Comparison of ENCODE assay signal across 10 mouse cellular contexts in the genomic region with DNA sequence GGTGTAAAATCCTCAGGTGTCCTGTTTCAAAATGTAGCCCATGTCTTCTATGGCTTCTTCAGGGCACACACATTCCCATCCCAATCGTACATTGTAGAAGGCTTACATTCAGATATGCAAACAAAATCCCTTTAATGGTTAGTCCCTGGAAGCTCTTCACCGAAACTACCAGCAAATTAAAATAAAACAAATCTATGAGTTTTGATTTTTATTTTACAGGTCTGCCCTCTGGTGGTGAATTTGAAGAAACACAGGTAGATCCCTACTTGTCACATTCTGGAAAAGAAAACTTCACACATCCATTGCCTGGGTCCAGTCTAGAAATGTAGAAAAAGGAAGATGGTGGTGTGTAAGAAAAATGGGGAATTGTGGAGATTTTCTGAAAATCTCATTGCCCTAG. TPM values are rescaled to one million over a fixed set of nuclear protein-coding genes. Genes with fewer than 3 reads are reported as not detected.
A peak's percentile ranks its signal among the peaks of the same experiment; 100 is the strongest.
DNase-seq lines count a peak whose midpoint lies in the region; ATAC-seq and TF ChIP-seq lines count a peak whose summit lies in the region.
"Had no signal": no experiment of that assay in that cellular context is flagged by ENCODE, and none has a peak within 500 bp of the region (broad histone marks: within the 10 kb centered on the region; RNA-seq: fewer than 3 reads in every experiment).

No protein-coding gene starts in this region.

- DNase-seq in gastrocnemius, adult 2 months: no peak
- DNase-seq in gastrocnemius, adult 8-10 months (ENCODE audit: low spot score in 2 of 2): no peak
- DNase-seq in lung, embryonic 14.5 days: peak; percentile 74
- DNase-seq in lung, postnatal 4 days: no peak
- DNase-seq in adipocyte (ENCODE audit: low spot score): peak; percentile 44
- DNase-seq in retina, postnatal 1 day: peak; percentile 39
- DNase-seq in left cerebral cortex, adult 18-20 months (ENCODE audit: low spot score in 2 of 2): no peak
- DNase-seq: kidney, adult 9 months had no signal

- no peaks in the 10 kb centered on the region for H3K27me3 ChIP-seq in lung, embryonic 14.5 days (ENCODE audit: insufficient read depth, low read length)

- intact Hi-C loops in gastrocnemius, adult 2 months (cut with DNase I): loop anchor here (2.0 to 5.0 kb wide), 4 partner anchors 55 to 246 kb away; no protein-coding TSS in a partner anchor

- peak; percentile 75 for TF ChIP-seq CTCF in gastrocnemius, adult 2 months (IDR thresholded peaks at IDR 0.05)
- peak; percentile 58 for TF ChIP-seq CTCF in lung, embryonic 14.5 days (IDR thresholded peaks at IDR 0.05; ENCODE audit: low read depth)

- no peak; the same call in 1 of the 2 replicates for ATAC-seq in lung, embryonic 14.5 days (ENCODE audit: insufficient read depth)
- no peak for ATAC-seq in activated CD4-positive, CD25-positive, alpha-beta regulatory T cell, adult 4 months

- no peaks in the 10 kb centered on the region for H3K9me3 ChIP-seq in lung, embryonic 14.5 days (ENCODE audit: low read depth, low read length)
- H3K9me3 ChIP-seq: midbrain, embryonic 10.5 days had no signal

- no peaks in the 10 kb centered on the region for H3K36me3 ChIP-seq in lung, embryonic 14.5 days (ENCODE audit: insufficient read depth)
- H3K36me3 ChIP-seq: midbrain, embryonic 10.5 days had no signal

- 26% methylated on average over 2 of the region's 2 CpGs for WGBS in lung, embryonic 14.5 days

- H3K4me2 ChIP-seq in lung, embryonic 14.5 days: no peak overlapping the region

- peak overlapping the region; percentile 28; the same call in 1 of the 2 replicates for H3K27ac ChIP-seq in gastrocnemius, adult 2 months
- H3K27ac ChIP-seq in lung, embryonic 14.5 days (ENCODE audit: low read depth): no peak overlapping the region
- H3K27ac ChIP-seq: midbrain, embryonic 10.5 days had no signal

- no peak overlapping the region for H3K9ac ChIP-seq in lung, embryonic 14.5 days

- H3K4me1 ChIP-seq in lung, embryonic 14.5 days (ENCODE audit: insufficient read depth): no peaks in the 10 kb centered on the region
- H3K4me1 ChIP-seq: midbrain, embryonic 10.5 days had no signal

- peak overlapping the region; percentile 42 for H3K4me3 ChIP-seq in gastrocnemius, adult 2 months
- H3K4me3 ChIP-seq in lung, embryonic 14.5 days (ENCODE audit: low read depth, low read length): no peak overlapping the region
- H3K4me3 ChIP-seq: midbrain, embryonic 10.5 days had no signal

RNA-seq across cellular contexts. Expression of gene Slc25a36, which starts 51.5 kb away (rescaled TPM):
- total RNA-seq in gastrocnemius, adult 2 months (2021): 10 to 100 TPM; 33.6 to 52.7 TPM
- 10 to 100 TPM; 20.0 to 43.6 (median 25.2) TPM for total RNA-seq in gastrocnemius, adult 8-10 months (2022)
- 97.0 and 102 TPM in 2 replicates for polyA plus RNA-seq in lung, embryonic 14.5 days (2014; fragmentation: Nextera tagmentation; extraction: Ambion mirVana)
- 10 to 100 TPM; 50.2 to 59.9 TPM for polyA plus RNA-seq in activated CD4-positive, CD25-positive, alpha-beta regulatory T cell, adult 4 months (2017; shearing (Covaris generic))
- total RNA-seq in left cerebral cortex, adult 18-20 months (2021): 10 to 100 TPM; 77.8 to 79.0 TPM

Comparison
In these comparisons a context has a peak if more than half of its experiments do, and no peak if none do; other contexts are left out.
1. DNase-seq: peak in lung, embryonic 14.5 days (single experiment), adipocyte (single experiment) and retina, postnatal 1 day (single experiment); none in gastrocnemius, adult 2 months (single experiment), gastrocnemius, adult 8-10 months (0 of 2), lung, postnatal 4 days (0 of 2) and left cerebral cortex, adult 18-20 months (0 of 2).